Mouse (Mus musculus): Measurements from ENCODE around the gene Tspan5. TPM values are rescaled to one million over a fixed set of nuclear protein-coding genes. Genes with fewer than 3 reads are reported as not detected.

Gene Tspan5
- total RNA-seq, 2 experiments from 2014 or later = 172 TPM

DNA sequence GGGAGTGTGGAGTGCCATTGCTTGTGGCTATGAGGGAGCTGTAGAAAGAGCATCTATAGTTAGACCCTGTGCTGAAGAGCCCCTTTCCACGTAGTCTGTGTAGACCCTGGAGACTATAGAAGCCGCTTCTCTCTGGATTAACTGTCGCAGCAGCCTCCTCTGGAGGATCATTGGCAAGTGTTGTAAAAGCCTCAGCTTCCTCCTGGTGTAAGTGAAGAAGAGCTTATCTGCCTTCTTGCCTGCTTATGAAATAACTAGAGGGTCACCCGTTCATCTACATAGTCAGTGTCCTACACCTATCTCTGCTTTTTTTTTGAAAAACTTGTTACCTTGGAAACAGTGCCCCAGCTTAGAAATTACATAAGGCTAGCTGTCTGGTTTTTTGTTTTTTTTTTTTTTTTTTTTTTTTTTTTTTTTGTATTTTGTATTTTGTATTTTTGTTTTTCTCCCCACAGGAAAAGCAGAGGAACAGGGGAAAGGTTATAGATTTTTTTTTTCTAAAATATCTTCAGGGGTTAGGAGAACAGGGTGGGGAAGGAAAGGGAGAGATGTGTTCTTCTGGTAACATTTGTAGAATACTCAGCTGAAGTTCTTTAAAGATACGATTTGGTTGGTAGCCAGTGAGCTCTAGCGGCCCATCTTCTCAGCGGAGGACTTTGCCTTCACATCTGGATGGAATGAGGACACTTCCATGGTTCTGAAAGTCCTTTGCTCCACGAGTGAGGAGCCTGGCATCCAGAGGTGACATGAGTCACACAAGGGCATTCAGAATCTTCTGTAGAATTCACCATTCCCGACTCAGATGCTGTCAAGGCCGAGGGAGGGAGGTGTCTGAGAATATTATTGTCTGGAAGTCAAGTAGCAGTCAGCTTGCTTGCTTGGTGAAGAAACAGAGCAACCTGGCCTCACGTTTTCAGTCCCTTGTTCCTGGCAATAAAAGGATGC, 62.4 kb downstream of the Tspan5 start:
- DNase-seq (ENCODE audit: low spot score in 2 of 2) = no peak

DNA sequence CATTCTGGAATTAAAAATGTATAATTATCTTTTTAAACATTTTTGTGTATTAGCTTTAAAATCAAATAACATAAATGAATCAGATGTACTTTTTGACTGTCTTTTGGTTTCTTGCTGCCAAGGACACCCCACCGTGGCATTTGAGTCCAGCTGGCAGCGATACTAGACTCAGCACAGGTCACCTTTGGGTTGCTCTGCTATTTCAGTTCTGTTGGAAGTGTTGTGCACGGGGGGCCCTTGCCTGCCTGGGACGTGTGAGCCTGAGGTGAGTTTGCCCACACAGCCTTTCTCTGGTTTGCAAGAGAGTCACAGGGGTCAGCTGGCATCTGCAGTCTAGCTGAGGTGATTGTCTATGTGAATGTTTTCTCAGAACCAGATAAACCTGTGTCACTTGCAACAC, 65.8 kb downstream of the Tspan5 start:
- DNase-seq (ENCODE audit: low spot score in 2 of 2) = no peak

DNA sequence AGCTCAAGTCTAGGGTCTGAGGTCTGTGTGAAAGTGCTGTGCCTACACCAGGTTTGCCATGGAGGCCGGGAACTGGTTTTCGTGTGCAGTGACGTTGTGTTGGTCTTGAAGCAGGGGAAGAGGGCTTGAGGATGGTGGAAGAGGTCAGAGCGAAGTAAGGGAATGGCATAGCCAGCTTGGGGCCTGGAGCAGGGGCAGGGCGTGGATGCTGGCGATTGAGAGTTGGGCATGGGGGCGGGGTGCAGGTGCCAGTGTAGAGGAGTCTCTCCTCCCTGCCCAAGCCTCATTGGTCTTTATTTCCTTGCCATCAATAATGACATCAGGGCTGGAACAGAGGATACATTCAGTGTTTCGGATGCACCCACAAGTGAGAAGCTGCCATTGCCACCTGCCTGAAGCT, 67.5 kb downstream of the Tspan5 start:
- DNase-seq (ENCODE audit: low spot score in 2 of 2) = no peak

DNA sequence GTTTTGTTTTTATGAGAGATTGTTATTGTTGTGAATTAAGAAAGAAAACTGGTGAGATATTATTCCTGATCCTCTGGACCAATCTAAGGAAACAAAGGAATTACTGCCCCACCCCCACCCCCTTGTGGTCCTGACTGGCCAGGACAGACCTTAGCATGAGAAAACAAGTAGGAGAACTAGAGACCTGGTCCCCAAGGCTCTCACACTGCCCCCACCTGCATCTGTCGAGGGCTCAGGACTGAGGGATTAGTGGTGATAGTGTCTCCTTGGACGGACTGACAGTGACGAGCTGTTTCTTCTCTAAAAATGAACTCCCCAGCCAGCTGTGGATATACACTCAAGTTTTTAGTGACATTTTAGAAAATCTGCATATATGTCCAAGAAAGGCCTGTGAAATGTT, 70.6 kb downstream of the Tspan5 start:
- DNase-seq (ENCODE audit: low spot score in 2 of 2) = no peak

DNA sequence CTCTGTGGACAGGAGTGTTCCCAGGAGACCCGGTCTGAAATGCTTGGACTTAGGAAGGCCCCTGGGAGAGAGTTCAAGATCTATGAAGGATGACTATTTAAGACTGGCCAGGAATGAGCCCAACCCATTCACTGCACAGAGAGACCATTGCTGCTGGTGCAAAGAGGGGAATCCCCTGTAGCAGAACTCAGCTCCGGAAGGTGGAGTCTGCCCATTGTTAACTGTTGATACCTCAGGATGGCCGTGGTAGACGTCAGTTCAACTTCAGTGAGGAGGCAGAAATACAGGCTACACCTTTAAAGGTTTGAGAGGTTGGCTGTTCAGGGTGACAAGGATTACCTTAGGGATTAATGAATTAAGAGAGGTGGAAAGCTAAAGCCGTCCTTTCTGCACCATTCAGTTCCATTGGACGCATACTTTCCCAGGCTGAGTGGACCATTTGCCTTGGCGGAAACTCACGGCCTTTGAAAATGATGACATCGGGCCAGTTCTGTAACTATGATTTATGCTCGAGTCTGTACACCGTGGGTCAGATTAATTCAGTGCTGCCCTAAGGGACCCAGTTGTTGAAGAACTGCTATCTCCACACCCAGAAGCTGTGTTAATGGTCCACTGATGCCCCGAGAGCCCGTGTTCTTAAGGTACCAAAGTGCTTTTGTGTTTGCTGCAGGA, 71.3 kb downstream of the Tspan5 start:
- no peak for DNase-seq (ENCODE audit: low spot score in 2 of 2)

DNA sequence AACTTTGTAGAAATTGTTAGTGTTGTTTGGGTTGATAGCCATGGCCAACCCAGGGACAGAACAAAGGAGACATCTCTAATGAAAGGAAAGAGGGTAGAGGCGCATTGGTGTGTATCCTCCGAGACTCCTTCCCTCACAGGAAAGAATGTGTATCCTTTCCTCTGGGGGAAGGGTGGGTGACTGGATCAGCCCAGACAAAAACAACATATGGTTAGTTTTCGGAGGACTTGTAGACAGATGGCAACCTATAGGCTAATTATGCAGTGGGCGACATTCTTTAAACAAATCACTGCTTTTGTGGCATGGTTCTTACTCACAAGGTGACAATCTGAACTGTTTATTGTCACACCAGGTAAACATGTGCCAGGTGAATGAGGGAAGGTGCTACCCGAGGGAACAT, 72.5 kb downstream of the Tspan5 start:
- DNase-seq (ENCODE audit: low spot score in 2 of 2) = no peak

DNA sequence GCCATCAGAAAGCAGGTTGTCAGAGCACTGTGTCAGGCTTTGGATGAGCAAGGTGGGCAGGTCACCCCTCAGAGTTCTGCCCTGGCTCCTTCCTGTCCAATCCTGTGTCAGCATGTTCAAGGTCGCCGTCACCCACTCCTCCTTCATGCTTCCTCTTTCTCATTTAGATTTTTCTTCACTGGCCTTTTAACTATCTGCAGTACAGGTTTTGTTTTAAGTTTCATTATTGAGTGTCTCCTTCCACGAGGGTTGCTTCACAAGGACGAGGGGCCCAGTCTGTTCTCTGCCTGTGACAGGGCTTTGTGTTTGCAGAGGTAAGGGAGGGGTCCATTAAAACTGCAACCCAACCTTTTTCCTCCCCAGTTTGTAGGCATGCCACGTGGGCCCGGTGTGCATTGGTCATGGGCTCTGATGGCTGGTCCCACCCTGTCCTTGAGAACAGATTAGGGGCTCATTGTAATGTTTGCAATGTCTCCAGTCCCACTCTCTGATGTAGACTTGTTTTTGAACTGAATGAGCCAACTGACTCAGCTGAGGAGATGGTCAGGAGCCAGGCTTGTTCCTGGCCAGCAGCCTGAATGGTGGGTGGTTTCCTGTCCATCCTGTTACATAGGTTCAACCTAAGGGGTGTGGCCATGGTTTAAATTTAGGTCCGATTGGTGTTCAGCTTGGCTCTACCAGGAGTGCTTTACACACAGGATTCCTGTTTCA, 73.3 kb downstream of the Tspan5 start:
- no peak for DNase-seq (ENCODE audit: low spot score in 2 of 2)

DNA sequence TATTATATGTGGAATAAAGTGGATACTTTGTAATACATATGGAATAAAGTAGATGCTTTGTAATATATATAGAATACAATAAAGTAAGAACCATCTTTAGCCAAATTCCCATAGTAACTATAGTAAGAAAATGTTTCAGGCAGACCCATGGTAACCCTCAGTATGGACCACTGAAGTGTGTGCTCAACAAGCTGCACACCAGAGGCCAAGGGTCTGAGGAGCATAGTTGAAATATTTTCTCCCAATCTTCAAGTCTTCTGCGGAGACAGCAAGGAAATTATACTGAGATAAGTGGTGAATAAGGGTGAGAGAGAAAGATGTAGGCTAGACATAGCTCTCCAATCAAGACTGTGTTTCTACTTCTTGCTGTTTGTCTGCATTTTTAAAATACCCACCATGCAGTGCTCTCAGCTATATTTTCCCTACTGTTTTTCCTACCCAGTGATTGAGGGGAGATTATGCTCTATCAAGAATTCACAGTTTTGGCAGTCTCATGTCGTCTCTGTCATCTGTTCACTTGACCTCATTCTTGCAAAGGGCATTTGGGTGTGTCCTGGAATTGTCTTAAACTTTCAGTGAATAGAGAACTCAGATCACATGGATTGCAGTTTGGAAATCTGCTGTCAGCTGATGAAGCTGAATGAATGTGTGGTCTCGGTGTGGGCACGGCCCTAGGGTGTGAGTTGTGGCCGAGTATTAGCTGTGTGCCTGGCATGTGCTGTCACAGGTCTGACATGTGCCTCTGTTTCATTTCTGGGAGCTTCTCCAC, 75.1 kb downstream of the Tspan5 start:
- no peak for DNase-seq (ENCODE audit: low spot score in 2 of 2)

DNA sequence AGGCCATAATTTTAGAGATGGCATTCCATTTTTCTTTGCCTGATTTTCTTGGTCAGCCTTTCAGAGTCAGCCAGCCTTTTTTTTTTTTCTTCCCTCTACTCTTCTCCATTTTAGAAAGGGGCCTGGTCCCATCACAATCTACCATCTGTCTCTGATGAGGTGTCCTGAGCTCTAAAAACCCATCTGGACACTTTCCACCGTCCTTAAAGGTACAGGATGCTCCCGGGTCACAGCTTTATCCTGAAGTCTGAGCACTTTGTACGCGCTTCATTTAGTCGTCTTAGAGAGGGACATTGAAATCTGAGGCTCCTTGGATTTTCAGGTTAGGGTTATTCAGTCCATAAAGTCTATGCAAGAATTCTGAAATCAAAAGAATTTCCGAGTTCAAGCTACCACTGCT, 77.9 kb downstream of the Tspan5 start:
- DNase-seq (ENCODE audit: low spot score in 2 of 2) = no peak

DNA sequence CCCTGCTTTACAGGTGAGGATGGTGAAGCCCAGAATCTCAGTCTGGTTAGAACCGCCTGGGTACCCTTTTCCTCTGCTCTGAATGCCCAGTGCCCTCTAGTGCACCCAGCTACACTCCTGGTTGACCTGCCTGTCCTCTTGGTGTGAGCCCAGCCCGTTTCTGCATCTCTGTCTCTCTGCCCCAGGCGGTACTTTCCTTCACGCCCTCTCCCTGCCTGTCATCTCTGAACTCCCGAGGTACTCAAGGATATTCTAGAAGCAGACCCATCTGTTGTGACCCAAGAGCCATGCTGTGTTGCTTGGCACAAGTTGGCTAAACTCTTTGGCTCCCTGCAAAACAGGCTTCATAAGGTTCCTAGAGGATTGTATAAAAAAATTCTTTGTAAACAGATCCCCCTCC, 78.3 kb downstream of the Tspan5 start:
- no peak for DNase-seq (ENCODE audit: low spot score in 2 of 2)

DNA sequence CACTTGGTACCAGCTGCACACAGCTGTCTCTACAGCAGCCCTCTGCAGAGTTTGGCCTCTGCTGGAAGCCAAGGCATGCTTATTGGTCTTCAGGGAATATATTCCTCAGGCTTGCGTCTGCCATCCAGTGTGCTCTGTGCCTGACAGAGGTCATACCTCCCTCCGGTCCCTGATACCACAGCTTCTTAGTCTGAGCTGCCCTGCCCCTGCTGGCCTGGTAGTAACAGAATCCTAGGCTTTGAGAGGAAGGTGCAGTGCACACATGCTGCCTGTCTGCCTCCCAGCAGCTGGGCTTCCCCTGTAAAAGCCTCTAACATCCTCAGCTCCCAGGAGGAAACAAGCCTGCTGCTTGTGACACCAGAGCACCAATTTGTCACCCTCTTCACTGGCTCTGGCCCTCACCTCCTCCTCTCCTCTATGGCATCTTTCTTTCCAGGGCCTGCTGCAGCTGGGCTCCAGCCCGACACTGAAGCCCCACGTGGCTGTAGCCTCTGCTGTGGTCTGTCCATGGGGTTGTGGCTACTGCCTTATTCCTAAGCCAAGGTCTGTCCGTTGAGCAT, 80.0 kb downstream of the Tspan5 start:
- DNase-seq (ENCODE audit: low spot score in 2 of 2) = no peak

DNA sequence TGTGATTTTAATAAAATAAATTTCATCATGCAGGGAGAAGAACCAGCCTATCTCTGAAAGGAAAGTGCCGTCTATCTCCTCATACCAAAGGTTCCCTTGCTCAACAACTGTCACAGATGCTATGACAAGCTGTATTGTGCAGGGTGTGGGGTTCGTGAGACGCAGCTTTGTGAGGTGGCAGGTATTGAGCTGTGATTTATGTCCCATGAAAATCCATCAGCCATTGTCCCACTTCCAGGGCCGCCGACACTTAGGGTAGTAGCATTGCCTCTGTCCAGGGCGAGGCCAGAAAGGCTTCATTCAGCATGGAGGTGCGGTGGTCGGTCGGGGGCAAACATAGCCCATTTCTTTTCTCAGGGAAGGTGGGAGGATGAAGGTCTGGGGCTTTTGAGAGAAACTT, 81.9 kb downstream of the Tspan5 start:
- no peak for DNase-seq (ENCODE audit: low spot score in 2 of 2)

DNA sequence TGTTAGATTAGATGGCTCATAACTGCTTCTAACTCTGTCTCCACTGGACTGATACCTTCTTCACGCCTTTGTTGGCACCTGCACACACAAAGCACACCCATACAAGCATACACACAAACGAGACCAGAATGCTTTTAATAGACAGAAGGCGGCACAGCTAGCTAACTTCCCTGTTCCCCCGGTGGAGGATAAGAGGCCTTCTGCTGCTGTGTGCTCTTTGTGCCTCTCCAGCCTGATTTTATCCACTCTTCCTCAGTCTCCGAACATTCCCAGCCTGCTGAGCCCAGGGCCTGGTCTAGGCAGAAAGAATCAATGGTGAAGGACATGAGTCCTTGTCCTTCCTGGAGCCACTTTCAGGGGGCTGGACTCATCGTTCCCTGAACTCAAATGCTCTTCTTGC, 83.3 kb downstream of the Tspan5 start:
- DNase-seq (ENCODE audit: low spot score in 2 of 2) = no peak

DNA sequence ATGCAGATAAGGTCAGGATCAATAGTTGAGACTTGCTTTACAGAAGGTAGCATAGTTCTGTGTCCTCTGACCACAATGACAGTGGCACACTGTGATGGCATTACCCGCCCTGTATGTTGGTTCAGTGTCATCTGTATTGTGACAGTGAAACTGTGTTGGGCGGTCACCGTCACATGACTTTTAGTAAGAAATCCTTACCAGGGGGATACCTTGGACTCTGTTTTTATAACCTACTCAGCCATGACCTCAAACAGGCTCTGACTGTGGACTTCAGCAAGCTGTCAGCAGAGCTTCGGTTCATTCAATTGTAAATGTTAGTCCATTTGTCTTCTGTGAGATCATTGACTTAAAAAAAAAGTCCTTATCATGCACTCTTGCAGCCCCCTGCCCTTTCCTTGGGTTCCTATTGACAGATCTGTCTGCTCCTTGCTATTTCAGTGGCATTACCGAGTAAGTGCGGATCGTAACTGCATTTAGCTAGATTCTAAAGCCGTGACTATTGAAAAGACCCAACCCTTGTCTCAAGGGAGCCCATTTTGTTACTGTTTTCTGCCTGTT, 84.3 kb downstream of the Tspan5 start:
- DNase-seq (ENCODE audit: low spot score in 2 of 2) = no peak

DNA sequence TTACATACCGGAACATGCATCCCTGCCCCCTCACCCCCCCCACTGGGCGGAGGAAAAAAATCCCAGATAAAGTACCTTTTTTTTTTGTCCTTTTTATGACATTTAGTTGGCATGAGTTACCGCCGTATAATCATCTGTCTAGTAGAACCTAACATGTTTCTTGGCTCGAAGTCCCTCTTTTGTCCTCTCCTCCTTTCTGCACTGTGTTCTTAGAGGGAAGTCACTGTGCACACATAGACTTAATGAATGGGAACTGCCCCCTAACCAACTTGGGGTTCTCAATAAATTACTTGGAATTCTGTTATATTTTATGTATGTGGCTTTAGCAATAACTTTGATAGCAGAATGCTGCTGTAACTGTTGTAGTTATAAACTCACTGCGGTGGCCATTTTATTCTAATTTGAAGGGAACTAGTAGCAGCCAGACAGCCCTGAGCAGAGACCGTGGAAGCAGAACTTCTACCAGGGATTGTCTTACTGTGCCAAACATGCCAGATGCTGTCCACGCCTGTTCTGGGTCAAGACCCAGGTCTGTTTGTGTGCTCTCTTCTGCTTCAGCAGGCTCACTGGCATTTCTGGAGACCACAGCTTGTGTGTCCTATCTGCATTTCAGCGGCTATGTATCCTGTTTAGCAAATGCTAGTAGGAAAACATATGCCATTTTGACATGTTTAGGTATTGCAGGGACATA, 91.0 kb downstream of the Tspan5 start:
- DNase-seq (ENCODE audit: low spot score in 2 of 2) = no peak

DNA sequence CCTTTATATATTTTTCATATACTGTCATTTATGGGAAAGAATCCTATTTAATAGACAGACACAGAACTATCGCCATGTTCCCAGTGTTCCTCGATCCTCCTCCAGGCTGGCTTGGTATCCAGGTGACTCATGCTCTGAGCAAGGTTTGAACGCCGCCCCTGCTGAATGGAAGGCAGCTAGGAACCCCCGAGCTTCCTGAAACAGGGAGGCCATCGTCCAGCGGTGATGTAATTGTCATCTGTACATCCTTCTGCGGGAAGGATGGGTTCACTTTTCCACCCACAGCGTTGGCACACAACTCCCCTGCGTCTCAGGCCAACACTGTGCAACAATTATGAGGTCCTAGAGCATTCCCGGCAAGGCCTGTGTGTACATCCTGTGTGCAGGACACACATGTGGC, 92.2 kb downstream of the Tspan5 start:
- no peak for DNase-seq (ENCODE audit: low spot score in 2 of 2)

DNA sequence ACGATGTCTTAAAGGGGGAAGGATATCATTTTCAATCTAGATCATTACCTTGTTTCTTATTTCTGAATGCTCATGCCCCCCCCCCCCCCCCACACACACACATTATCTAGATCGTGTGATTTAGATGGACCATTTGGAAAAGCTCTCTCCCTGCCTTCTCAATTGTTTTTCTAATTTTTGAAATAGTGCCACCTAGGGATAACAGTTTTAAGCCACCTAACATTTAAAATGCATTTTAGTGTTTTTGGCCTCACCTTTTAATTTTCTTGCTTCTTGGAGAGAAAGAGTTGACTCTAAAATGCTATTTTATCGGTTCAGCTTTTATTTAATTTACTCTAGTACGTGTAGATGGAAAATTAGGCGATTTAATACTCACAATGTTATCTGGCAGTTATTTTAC, 94.9 kb downstream of the Tspan5 start:
- no peak for DNase-seq (ENCODE audit: low spot score in 2 of 2)

DNA sequence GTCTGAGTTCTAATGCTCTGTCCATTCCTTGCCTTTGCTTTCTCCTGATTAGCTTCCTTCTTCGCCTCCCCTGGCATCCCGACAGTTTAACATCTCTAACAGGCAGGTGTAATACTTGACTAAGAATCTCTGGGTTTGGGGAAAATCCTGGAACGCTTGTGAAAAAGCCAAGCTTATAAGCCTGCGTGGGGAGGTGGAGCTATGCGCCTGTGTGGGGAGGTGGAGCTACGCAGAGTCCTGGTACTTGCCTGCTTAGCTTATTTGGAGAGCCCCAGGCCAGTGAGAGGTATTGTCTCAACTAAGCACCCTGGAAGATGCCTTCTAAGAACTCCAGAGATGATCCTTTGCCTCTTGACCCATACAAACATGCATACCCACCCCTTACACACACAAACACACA, 95.7 kb downstream of the Tspan5 start:
- no peak for DNase-seq (ENCODE audit: low spot score in 2 of 2)

DNA sequence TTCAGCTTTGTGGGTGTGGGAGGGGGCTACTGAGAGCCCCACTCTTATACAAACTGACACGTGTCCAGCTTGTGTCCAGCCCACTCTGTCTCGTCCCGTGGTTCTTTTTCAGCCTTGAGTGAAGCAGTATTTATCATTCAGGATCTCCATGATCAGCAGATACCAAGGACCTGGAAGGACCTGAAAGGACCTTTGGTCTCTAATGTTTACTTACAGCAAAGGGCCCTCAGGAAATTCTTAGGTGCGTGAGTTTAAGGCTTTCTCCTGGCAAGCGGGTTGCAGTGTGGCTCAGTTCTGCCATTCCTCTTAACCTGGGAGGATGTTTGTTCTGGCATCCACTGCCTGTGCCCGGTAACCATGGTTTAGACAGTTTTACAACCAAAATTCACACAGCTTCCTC, 97.7 kb downstream of the Tspan5 start:
- DNase-seq (ENCODE audit: low spot score in 2 of 2) = no peak

DNA sequence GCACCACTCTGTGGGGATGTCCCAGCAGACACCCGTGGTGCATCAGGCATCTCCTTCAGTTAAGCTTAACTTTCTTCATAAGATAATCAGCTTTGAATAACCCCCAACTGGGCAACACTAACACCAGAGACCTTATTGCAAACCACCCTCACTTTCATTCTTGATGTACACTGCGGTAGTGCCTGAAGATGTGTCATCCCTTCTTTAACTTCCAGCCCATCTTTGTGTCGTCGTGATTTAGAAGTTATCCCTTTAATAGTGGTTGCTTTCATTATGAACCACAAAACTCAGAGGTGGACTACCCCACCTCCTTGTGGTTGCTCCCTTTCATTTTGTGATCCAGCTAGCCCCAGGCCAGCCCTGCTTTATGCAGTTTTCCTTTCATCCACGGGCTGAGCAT, 99.3 kb downstream of the Tspan5 start:
- no peak for DNase-seq (ENCODE audit: low spot score in 2 of 2)

Data from layer of hippocampus, postnatal 14 days (tissue).